Mouse (Mus musculus): ENCODE results near the gene Pth2. TPM values are rescaled to one million over a fixed set of nuclear protein-coding genes. Genes with fewer than 3 reads are reported as not detected.

Gene Pth2
- polyA plus RNA-seq, 2 experiments = not detected

DNA sequence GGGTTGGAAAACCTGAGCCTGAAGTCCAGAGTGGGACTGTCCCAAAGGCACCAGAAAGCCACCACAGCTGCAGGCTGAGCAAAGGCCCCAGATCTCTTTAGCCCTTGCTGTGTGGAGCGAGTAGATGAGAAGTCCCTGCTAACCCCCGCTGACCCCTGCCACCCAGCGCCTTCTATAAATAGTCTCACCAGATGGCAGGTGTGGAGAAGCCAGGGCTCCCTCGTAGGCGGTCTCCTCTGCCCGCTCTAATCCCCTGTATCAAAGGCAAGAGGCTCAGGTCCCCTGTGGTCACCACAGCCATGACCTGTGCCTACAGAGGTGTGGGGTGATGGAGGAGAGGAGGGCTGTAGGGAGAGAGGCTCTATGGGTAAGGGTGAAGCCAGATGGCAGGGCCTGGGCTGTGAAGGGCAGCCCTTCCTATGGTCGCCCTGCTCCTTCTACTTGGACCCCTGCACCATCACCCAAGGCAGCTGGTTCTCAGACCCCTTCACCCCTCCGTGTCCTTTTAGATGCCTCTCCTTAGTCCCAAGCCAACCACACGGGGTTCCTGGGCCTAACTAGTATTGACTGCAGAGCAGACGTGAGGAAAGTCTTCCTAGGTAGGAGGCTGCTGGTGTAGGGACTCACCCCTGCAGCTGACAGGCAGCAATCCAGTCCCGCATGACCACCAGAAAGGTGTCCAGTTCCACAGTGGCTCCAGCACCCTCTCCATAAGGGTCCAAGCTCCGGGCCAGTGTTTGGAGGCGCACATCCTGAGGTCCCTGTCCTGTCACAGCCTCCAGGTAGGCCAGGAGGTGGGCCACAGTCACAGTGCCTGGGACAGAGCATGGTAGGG is 14.8 kb downstream of the Pth2 start:
- Histone ChIP-seq H3K27me3 (ENCODE audit: control insufficient read depth, insufficient read depth, low read length) (no peaks in the 10 kb centered on the region; the same call in 1 of the 2 replicates), H3K36me3 (replicated peaks; ENCODE audit: control insufficient read depth, insufficient read depth, low read depth) (no peaks in the 10 kb centered on the region), H3K4me2 (ENCODE audit: low read depth) (no peak overlapping the region), H3K27ac (no peak overlapping the region), H3K4me3 (ENCODE audit: insufficient read depth in 1 of 2, low read depth in 2 of 2, low read length in 2 of 2) (no peak overlapping the region), H3K4me1 (replicated peaks; ENCODE audit: control insufficient read depth in 2 of 2, insufficient read depth in 2 of 2, low read length in 1 of 2) (no peaks in the 10 kb centered on the region), H3K9me3 (ENCODE audit: control insufficient read depth, low read length) (no peaks in the 10 kb centered on the region), H3K9ac (replicated peaks) (no peak overlapping the region)
- 55% methylated on average over 13 of the region's 13 CpGs for WGBS (ENCODE audit: insufficient replicate concordance)
- DNase-seq (ENCODE audit: low read depth in 3 of 3, low spot score in 3 of 3) (no peak), ATAC-seq (ENCODE audit: insufficient read depth) (no peak)
- TF ChIP-seq EP300 (IDR thresholded peaks at IDR 0.05; ENCODE audit: low read depth) = no peak
- TF ChIP-seq CTCF (IDR thresholded peaks at IDR 0.05; ENCODE audit: low read depth) = no peak

DNA sequence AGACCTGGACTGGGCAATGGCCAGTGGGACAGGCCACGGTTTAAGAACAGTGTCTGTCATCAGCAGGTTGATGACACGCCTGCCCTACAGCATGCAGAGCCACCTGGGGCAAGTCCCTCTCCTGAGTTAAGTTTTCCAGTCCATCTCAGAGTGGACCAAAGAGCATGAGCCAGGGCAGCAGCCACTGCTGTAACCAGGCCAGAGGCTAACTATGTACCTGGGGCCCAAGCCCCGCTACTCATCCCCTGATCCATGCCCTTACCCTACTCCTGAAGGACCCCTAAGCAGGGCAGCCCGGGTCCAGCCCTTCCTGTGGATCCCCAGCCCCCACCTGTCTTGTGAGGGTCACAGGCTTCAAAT is 15.4 kb downstream of the Pth2 start:
- no peak overlapping the region for H3K9ac ChIP-seq (replicated peaks)
- H3K4me2 ChIP-seq (ENCODE audit: low read depth) = no peak overlapping the region
- ATAC-seq (ENCODE audit: insufficient read depth) = no peak

DNA sequence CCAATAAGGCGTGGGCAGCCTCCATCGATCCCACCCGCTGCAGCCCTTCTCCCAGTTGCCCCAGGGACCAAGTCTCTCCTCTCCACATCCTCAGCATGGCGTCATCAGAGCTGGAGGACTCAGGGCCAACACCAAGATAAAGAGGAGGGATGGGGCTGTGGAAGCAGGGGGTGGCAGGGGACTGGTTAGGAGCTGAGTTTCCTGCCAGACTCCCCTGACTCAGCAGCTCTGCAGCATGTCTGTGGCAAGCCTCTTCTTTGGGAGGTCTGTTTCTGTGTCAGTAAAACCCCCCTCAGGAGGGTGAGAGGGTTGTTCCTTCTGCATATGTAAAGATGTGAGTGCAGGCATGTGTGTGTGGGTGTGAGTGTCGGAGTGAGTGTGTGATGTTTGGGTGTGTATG is 16.2 kb downstream of the Pth2 start:
- WGBS (ENCODE audit: insufficient replicate concordance) = 46% methylated on average over 5 of the region's 5 CpGs

More for the DNA sequence above, 15.4 kb downstream of the Pth2 start:
- Histone ChIP-seq H3K9me3 (ENCODE audit: control insufficient read depth, low read length) (no peaks in the 10 kb centered on the region), H3K27me3 (ENCODE audit: control insufficient read depth, insufficient read depth, low read length) (no peaks in the 10 kb centered on the region; the same call in 1 of the 2 replicates), H3K27ac (no peak overlapping the region), H3K4me1 (replicated peaks; ENCODE audit: control insufficient read depth in 2 of 2, insufficient read depth in 2 of 2, low read length in 1 of 2) (no peaks in the 10 kb centered on the region), H3K36me3 (replicated peaks; ENCODE audit: control insufficient read depth, insufficient read depth, low read depth) (no peaks in the 10 kb centered on the region), H3K4me3 (ENCODE audit: insufficient read depth in 1 of 2, low read depth in 2 of 2, low read length in 2 of 2) (no peak overlapping the region)
- no peak for TF ChIP-seq EP300 (IDR thresholded peaks at IDR 0.05; ENCODE audit: low read depth)
- TF ChIP-seq CTCF (IDR thresholded peaks at IDR 0.05; ENCODE audit: low read depth) = no peak
- DNase-seq (ENCODE audit: low read depth in 3 of 3, low spot score in 3 of 3) = no peak
- WGBS (ENCODE audit: insufficient replicate concordance) = 53% methylated on average over 4 of the region's 4 CpGs

DNA sequence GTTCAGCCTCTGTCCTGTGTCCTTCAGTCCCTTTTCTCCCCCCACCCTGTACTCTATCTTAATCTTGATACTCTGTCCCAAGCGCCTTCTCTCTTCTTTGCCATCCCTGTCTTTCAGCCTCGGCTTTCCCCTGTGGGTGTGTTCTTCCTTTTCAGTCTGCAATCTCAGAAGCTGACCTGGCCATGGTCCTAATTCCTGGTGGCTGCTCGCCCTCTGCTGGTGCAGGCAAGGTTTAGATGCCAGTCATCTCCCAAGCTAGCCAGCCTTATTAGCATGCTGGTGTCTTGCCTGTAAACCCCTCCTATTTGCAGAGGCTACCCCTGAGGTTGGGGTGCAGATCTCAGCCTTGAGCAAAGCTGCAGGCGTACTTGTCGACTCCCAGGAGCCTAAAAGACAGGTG is 17.6 kb downstream of the Pth2 start:
- Histone ChIP-seq H3K9me3 (ENCODE audit: control insufficient read depth, low read length) (no peaks in the 10 kb centered on the region), H3K4me2 (ENCODE audit: low read depth) (no peak overlapping the region), H3K27ac (no peak overlapping the region), H3K27me3 (ENCODE audit: control insufficient read depth, insufficient read depth, low read length) (no peaks in the 10 kb centered on the region; the same call in 1 of the 2 replicates), H3K9ac (replicated peaks) (no peak overlapping the region), H3K4me1 (replicated peaks; ENCODE audit: control insufficient read depth in 2 of 2, insufficient read depth in 2 of 2, low read length in 1 of 2) (no peaks in the 10 kb centered on the region), H3K36me3 (replicated peaks; ENCODE audit: control insufficient read depth, insufficient read depth, low read depth) (no peaks in the 10 kb centered on the region), H3K4me3 (ENCODE audit: insufficient read depth in 1 of 2, low read depth in 2 of 2, low read length in 2 of 2) (no peak overlapping the region)
- ATAC-seq (ENCODE audit: insufficient read depth) (no peak), DNase-seq (ENCODE audit: low read depth in 3 of 3, low spot score in 3 of 3) (peak in 1 of 3 experiments; percentile 26)
- no peak for TF ChIP-seq EP300 (IDR thresholded peaks at IDR 0.05; ENCODE audit: low read depth)
- TF ChIP-seq CTCF (IDR thresholded peaks at IDR 0.05; ENCODE audit: low read depth) = peak; percentile 80
- 10% methylated on average over 5 of the region's 5 CpGs for WGBS (ENCODE audit: insufficient replicate concordance)

More for the DNA sequence above, 16.2 kb downstream of the Pth2 start:
- H3K4me2 ChIP-seq (ENCODE audit: low read depth) = no peak overlapping the region
- ATAC-seq (ENCODE audit: insufficient read depth) = no peak
- no peaks in the 10 kb centered on the region for H3K36me3 ChIP-seq (replicated peaks; ENCODE audit: control insufficient read depth, insufficient read depth, low read depth)
- no peak for DNase-seq (ENCODE audit: low read depth in 3 of 3, low spot score in 3 of 3)
- H3K9ac ChIP-seq (replicated peaks) = no peak overlapping the region
- no peaks in the 10 kb centered on the region for H3K4me1 ChIP-seq (replicated peaks; ENCODE audit: control insufficient read depth in 2 of 2, insufficient read depth in 2 of 2, low read length in 1 of 2)
- H3K9me3 ChIP-seq (ENCODE audit: control insufficient read depth, low read length) = no peaks in the 10 kb centered on the region
- no peak overlapping the region for H3K4me3 ChIP-seq (ENCODE audit: insufficient read depth in 1 of 2, low read depth in 2 of 2, low read length in 2 of 2)
- TF ChIP-seq EP300 (IDR thresholded peaks at IDR 0.05; ENCODE audit: low read depth) (no peak), CTCF (IDR thresholded peaks at IDR 0.05; ENCODE audit: low read depth) (no peak)
- H3K27me3 ChIP-seq (ENCODE audit: control insufficient read depth, insufficient read depth, low read length) = no peaks in the 10 kb centered on the region; the same call in 1 of the 2 replicates
- H3K27ac ChIP-seq = no peak overlapping the region

DNA sequence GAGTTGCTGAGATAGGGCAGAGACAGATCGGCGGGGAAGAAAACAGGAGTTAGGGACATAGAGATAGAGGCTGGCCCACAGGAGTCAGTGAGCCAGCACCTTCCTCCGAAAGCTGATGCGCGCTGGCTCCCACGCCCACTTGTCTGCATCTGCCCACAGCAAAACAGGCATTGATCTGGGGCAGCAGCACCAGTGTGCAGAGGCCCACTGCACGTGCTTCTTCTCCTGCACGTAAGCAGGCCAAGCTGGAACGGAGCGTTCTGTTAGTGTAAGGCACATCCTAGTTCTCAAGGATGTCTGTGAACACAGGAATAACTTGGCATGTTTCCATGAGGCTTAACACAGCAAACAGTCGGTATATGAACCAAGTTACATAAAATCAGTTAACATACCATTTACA is 18.2 kb downstream of the Pth2 start:
- no peak overlapping the region for H3K4me3 ChIP-seq (ENCODE audit: insufficient read depth in 1 of 2, low read depth in 2 of 2, low read length in 2 of 2)
- no peaks in the 10 kb centered on the region; the same call in 1 of the 2 replicates for H3K27me3 ChIP-seq (ENCODE audit: control insufficient read depth, insufficient read depth, low read length)
- no peaks in the 10 kb centered on the region for H3K36me3 ChIP-seq (replicated peaks; ENCODE audit: control insufficient read depth, insufficient read depth, low read depth)
- 73% methylated on average over 11 of the region's 11 CpGs for WGBS (ENCODE audit: insufficient replicate concordance)
- H3K4me2 ChIP-seq (ENCODE audit: low read depth) = no peak overlapping the region
- no peaks in the 10 kb centered on the region; a peak in 1 of 4 replicates for H3K4me1 ChIP-seq (replicated peaks; ENCODE audit: control insufficient read depth in 2 of 2, insufficient read depth in 2 of 2, low read length in 1 of 2)
- no peak for TF ChIP-seq EP300 (IDR thresholded peaks at IDR 0.05; ENCODE audit: low read depth)
- TF ChIP-seq CTCF (IDR thresholded peaks at IDR 0.05; ENCODE audit: low read depth) = no peak
- H3K27ac ChIP-seq = no peak overlapping the region
- ATAC-seq (ENCODE audit: insufficient read depth) (no peak), DNase-seq (ENCODE audit: low read depth in 3 of 3, low spot score in 3 of 3) (no peak)
- no peaks in the 10 kb centered on the region for H3K9me3 ChIP-seq (ENCODE audit: control insufficient read depth, low read length)
- no peak overlapping the region for H3K9ac ChIP-seq (replicated peaks)
